ENCODE assay signal across 8 mouse cellular contexts in the genomic region with DNA sequence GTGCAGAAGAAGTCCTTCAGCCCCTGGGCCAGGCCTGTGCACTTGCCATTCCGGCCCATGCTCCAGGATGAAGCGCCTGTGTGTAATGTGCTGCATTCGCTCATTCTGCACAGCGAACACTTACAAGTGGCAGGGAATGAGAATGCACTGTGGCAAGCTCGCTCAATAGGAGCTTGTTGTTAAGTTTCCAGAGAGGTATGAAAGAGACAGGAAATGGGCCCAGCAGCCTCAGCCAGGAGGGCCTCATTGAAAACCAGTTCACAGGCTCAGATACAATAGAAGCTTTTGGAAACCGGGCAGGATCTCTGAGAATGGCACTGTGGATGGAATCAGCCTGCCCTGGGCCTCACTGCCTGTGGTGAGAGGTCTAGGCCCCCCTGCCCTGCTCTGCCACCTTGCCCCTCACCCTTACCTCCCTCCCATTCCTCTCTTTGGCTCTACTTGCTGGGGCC.
DNase-seq lines count a peak whose midpoint lies in the region; ATAC-seq and TF ChIP-seq lines count a peak whose summit lies in the region.

No protein-coding gene starts in this region.

- peak overlapping the region; percentile 68 for H3K27ac ChIP-seq in forebrain, embryonic 10.5 days
- peak overlapping the region; percentile 46; the same call in 1 of the 2 replicates for H3K27ac ChIP-seq in neural tube, embryonic 14.5 days (ENCODE audit: low read depth, low read length)
- no peak overlapping the region for H3K27ac ChIP-seq in heart, adult 2 months
- no peak overlapping the region for H3K27ac ChIP-seq in kidney, embryonic 16.5 days (ENCODE audit: low read length)

- DNase-seq in frontal cortex, postnatal 25 days (ENCODE audit: low spot score in 2 of 2), result no peak
- peak; percentile 33 for DNase-seq in forebrain, embryonic 10.5 days (ENCODE audit: extremely low spot score, low spot score)
- DNase-seq in layer of hippocampus, postnatal 10 days (ENCODE audit: low spot score in 2 of 2), result peak; percentile 49 to 64
- no peak for DNase-seq in heart, adult 2 months

- no peaks in the 10 kb centered on the region for H3K79me2 ChIP-seq in heart, adult 2 months (replicated peaks; ENCODE audit: control insufficient read depth, insufficient read depth, low read length)

- no peak for TF ChIP-seq POLR2A in heart, adult 2 months (IDR thresholded peaks at IDR 0.05; ENCODE audit: insufficient read depth, low read depth, low read length)

- H3K9me3 ChIP-seq in forebrain, embryonic 10.5 days, result no peaks in the 10 kb centered on the region
- no peaks in the 10 kb centered on the region for H3K9me3 ChIP-seq in neural tube, embryonic 14.5 days (ENCODE audit: control insufficient read depth, low read length)
- H3K9me3 ChIP-seq in kidney, embryonic 16.5 days (ENCODE audit: low read length), result no peaks in the 10 kb centered on the region

- WGBS in forebrain, embryonic 10.5 days, result 42% methylated on average over 6 of the region's 6 CpGs
- WGBS in neural tube, embryonic 14.5 days, result 25% methylated on average over 6 of the region's 6 CpGs
- WGBS in heart, adult 2 months, result 79% methylated on average over 6 of the region's 6 CpGs
- WGBS in kidney, embryonic 16.5 days, result 70% methylated on average over 6 of the region's 6 CpGs

- intact Hi-C loops in heart, adult 2 months (cut with DNase I), result no loop called here

- no peak for TF ChIP-seq EP300 in heart, adult 2 months (IDR thresholded peaks at IDR 0.05; ENCODE audit: insufficient read depth, low read depth, low read length)

- no peak overlapping the region for H3K9ac ChIP-seq in neural tube, embryonic 14.5 days (replicated peaks; ENCODE audit: low read depth, low read length)
- no peak overlapping the region for H3K9ac ChIP-seq in heart, adult 2 months (ENCODE audit: low read depth, low read length)
- no peak overlapping the region for H3K9ac ChIP-seq in kidney, embryonic 16.5 days (replicated peaks; ENCODE audit: low read length)

- H3K4me1 ChIP-seq in forebrain, embryonic 10.5 days, result peaks cover 21% of the 10 kb centered on the region
- no peaks in the 10 kb centered on the region for H3K4me1 ChIP-seq in neural tube, embryonic 14.5 days (ENCODE audit: control insufficient read depth, insufficient read depth, low read length)
- H3K4me1 ChIP-seq in heart, adult 2 months (ENCODE audit: control insufficient read depth, insufficient read depth, low read length), result no peaks in the 10 kb centered on the region
- no peaks in the 10 kb centered on the region for H3K4me1 ChIP-seq in kidney, embryonic 16.5 days (ENCODE audit: insufficient read depth, low read length)

- H3K27me3 ChIP-seq in forebrain, embryonic 10.5 days (ENCODE audit: poor library complexity, severe bottlenecking), result no peaks in the 10 kb centered on the region
- no peaks in the 10 kb centered on the region for H3K27me3 ChIP-seq in neural tube, embryonic 14.5 days (ENCODE audit: control insufficient read depth, insufficient read depth, low read length)
- H3K27me3 ChIP-seq in heart, adult 2 months (ENCODE audit: control insufficient read depth, insufficient read depth, low read length), result no peaks in the 10 kb centered on the region
- no peaks in the 10 kb centered on the region for H3K27me3 ChIP-seq in kidney, embryonic 16.5 days (ENCODE audit: insufficient read depth, low read length)

- H3K36me3 ChIP-seq in forebrain, embryonic 10.5 days (replicated peaks), result no peaks in the 10 kb centered on the region
- H3K36me3 ChIP-seq in neural tube, embryonic 14.5 days (ENCODE audit: control insufficient read depth, insufficient read depth, low read length), result no peaks in the 10 kb centered on the region
- no peaks in the 10 kb centered on the region for H3K36me3 ChIP-seq in heart, adult 2 months (ENCODE audit: control insufficient read depth, insufficient read depth, low read length)
- H3K36me3 ChIP-seq in kidney, embryonic 16.5 days (ENCODE audit: insufficient read depth, low read length), result no peaks in the 10 kb centered on the region

- TF ChIP-seq CTCF in heart, adult 2 months (IDR thresholded peaks at IDR 0.05), result no peak

- no peak overlapping the region for H3K4me2 ChIP-seq in neural tube, embryonic 14.5 days (ENCODE audit: low read depth, low read length)
- no peak overlapping the region for H3K4me2 ChIP-seq in kidney, embryonic 16.5 days (replicated peaks; ENCODE audit: low read depth, low read length)

- ATAC-seq in frontal cortex, adult (ENCODE audit: low TSS enrichment), result peak; percentile 76
- ATAC-seq in neural tube, embryonic 14.5 days (ENCODE audit: low read depth), result peak; percentile 94
- no peak for ATAC-seq in kidney, embryonic 16.5 days (ENCODE audit: low FRiP score, low TSS enrichment)
- no peak for ATAC-seq in activated CD4-positive, CD25-positive, alpha-beta regulatory T cell, adult 4 months

- no peak overlapping the region for H3K4me3 ChIP-seq in forebrain, embryonic 10.5 days
- no peak overlapping the region for H3K4me3 ChIP-seq in neural tube, embryonic 14.5 days (ENCODE audit: low read depth, low read length)
- H3K4me3 ChIP-seq in heart, adult 2 months, result no peak overlapping the region
- H3K4me3 ChIP-seq in kidney, embryonic 16.5 days (ENCODE audit: low read length), result no peak overlapping the region

Comparison
In these comparisons a context has a peak if more than half of its experiments do, and no peak if none do; other contexts are left out.
1. ATAC-seq: peak in frontal cortex, adult (single experiment) and neural tube, embryonic 14.5 days (single experiment); none in kidney, embryonic 16.5 days (single experiment) and activated CD4-positive, CD25-positive, alpha-beta regulatory T cell, adult 4 months (single experiment).
2. DNase-seq: peak in forebrain, embryonic 10.5 days (single experiment) and layer of hippocampus, postnatal 10 days (2 of 2); none in frontal cortex, postnatal 25 days (0 of 2) and heart, adult 2 months (0 of 2).
3. H3K27ac ChIP-seq: peak in forebrain, embryonic 10.5 days (single experiment) and neural tube, embryonic 14.5 days (single experiment); none in heart, adult 2 months (single experiment) and kidney, embryonic 16.5 days (single experiment).